Mouse (Mus musculus) liver, embryonic 11.5 days (tissue): ENCODE results near the gene Ntn1. TPM values are rescaled to one million over a fixed set of nuclear protein-coding genes. Genes with fewer than 3 reads are reported as not detected.

ENCODE experiments used
- ATAC-seq: fragments of 200-750 bp; cut with Nextera tagmentation; replicated peaks from 2 replicates; pipeline ENCODE4 v1.8.0; 2017; ENCODE audit warnings: moderate number of reproducible peaks, mild to moderate bottlenecking, moderate TSS enrichment, moderate library complexity; ENCODE audit not compliant: low FRiP score
- DNase-seq: peaks from one replicate; pipeline ENCODE4 v3.0.0-alpha.2; 2017; ENCODE audit warnings: low spot score
- H3K27ac ChIP-seq: fragments of 300-500 bp; sonication (generic); 2 replicates; pipeline ENCODE4 v1.5.1; 2014; ENCODE audit warnings: mild to moderate bottlenecking, low read depth, low read length, control low read depth
- H3K27me3 ChIP-seq: fragments of 300-500 bp; sonication (generic); replicated peaks from 2 replicates; pipeline ENCODE4 v1.6.1; 2014; ENCODE audit warnings: low read length, mixed read lengths; ENCODE audit not compliant: control insufficient read depth, insufficient read depth
- H3K36me3 ChIP-seq: fragments of 300-500 bp; sonication (generic); 2 replicates; pipeline ENCODE4 v1.6.1; 2014; ENCODE audit warnings: mild to moderate bottlenecking, low read length, moderate library complexity, mixed read lengths; ENCODE audit not compliant: control insufficient read depth, insufficient read depth
- H3K4me1 ChIP-seq: fragments of 300-500 bp; sonication (generic); replicated peaks from 2 replicates; pipeline ENCODE4 v1.6.1; 2014; ENCODE audit warnings: low read length, mixed read lengths; ENCODE audit not compliant: control insufficient read depth, insufficient read depth
- H3K4me2 ChIP-seq: fragments of 300-500 bp; sonication (generic); 2 replicates; pipeline ENCODE4 v1.6.1; 2014; ENCODE audit warnings: mild to moderate bottlenecking, control low read depth, moderate library complexity
- H3K4me3 ChIP-seq: fragments of 300-500 bp; sonication (generic); 2 replicates; pipeline ENCODE4 v1.5.1; 2014; ENCODE audit warnings: low read depth, low read length, control low read depth
- H3K9ac ChIP-seq: fragments of 300-500 bp; sonication (generic); 2 replicates; pipeline ENCODE4 v1.6.1; 2014; ENCODE audit warnings: low read depth, low read length, control low read depth
- H3K9me3 ChIP-seq: fragments of 300-500 bp; sonication (generic); 2 replicates; pipeline ENCODE4 v1.6.1; 2016; ENCODE audit warnings: low read length, inconsistent platforms, mixed read lengths; ENCODE audit not compliant: control insufficient read depth
- WGBS: fragments of 180-500 bp; shearing (Covaris S2); extraction: QIAGEN DNeasy Blood & Tissue Kit; methylation state at CpG from one replicate; pipeline ENCODE4 v1.1.7; 2014; 5-methylcytosine and 5-hydroxymethylcytosine counted together
- polyA plus RNA-seq: library from polyadenylated mRNA; unstranded; fragments of >200 nt; fragmentation: Nextera tagmentation; extraction: Ambion mirVana; gene quantifications from 2 replicates; pipeline ENCODE4 v1.2.1, GENCODE M21; 2014

Gene Ntn1
- polyA plus RNA-seq, 1 experiment from 2014 or later: 0.40 TPM

DNA sequence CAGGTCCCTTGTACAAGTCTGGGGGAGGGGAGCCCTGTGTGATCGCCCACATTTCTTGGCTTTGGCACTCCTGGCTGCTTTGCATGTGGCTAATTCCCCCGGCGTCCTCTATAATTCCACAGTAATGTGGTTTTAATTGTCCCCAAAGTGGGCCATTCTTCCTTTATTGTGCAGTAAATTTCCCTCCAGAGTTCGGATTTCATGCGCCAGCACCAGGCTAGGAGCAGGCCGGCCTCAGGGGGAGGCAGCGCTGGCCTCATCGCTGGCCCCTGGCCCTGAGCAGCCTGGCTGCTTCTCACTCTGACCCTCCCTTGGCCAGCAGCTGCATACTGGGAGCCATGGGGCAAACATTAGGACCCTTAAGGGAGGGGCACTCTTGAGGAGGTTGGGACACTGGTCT is 110.0 kb downstream of the Ntn1 start:
- H3K27me3 ChIP-seq: peaks cover 8% of the 10 kb centered on the region
- H3K9me3 ChIP-seq: no peaks in the 10 kb centered on the region
- H3K27ac ChIP-seq: no peak overlapping the region
- no peak for DNase-seq
- no peak overlapping the region for H3K9ac ChIP-seq
- ATAC-seq: no peak
- no peak overlapping the region for H3K4me2 ChIP-seq
- 77% methylated on average over 8 of the region's 8 CpGs for WGBS
- H3K36me3 ChIP-seq: no peaks in the 10 kb centered on the region
- no peaks in the 10 kb centered on the region for H3K4me1 ChIP-seq
- H3K4me3 ChIP-seq: no peak overlapping the region

DNA sequence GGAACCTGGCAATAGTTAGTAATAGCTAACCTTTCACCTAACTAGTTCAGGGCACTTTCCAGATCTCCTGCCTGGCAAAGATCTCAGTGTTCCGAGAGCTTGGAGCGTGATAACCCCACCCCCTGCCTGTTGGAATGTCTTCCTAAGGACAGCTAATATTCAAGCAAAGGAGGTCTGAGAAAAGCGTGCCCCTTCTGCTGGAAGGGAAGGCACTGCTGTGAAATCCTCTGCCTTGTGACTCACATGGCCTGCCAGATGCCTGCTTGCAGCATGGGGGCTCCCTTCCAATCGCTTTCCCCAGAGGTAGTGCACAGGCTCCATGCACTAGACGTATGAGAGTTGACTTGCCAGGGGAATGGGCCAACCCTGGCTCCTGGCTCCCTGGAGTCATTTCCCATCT is 113.3 kb downstream of the Ntn1 start:
- Histone ChIP-seq H3K4me2 (no peak overlapping the region), H3K27ac (no peak overlapping the region), H3K4me1 (no peaks in the 10 kb centered on the region), H3K36me3 (no peaks in the 10 kb centered on the region), H3K27me3 (peaks cover 6% of the 10 kb centered on the region), H3K9ac (no peak overlapping the region), H3K9me3 (no peaks in the 10 kb centered on the region), H3K4me3 (no peak overlapping the region)
- 74% methylated on average over 5 of the region's 5 CpGs for WGBS
- DNase-seq (no peak), ATAC-seq (no peak)

GRCm38 (mm10) chr11:68286142-68286808 is 114.3 kb downstream of the Ntn1 start:
- ATAC-seq (no peak), DNase-seq (no peak)
- H3K9ac ChIP-seq: no peak overlapping the region

GRCm38 (mm10) chr11:68285754-68286141 is 114.9 kb downstream of the Ntn1 start:
- Histone ChIP-seq H3K9ac (no peak overlapping the region), H3K4me2 (no peak overlapping the region), H3K9me3 (no peaks in the 10 kb centered on the region), H3K4me3 (no peak overlapping the region), H3K27ac (no peak overlapping the region), H3K4me1 (no peaks in the 10 kb centered on the region), H3K27me3 (peaks cover 4% of the 10 kb centered on the region), H3K36me3 (no peaks in the 10 kb centered on the region)
- 30% methylated on average over 3 of the region's 3 CpGs for WGBS
- ATAC-seq (no peak), DNase-seq (no peak)

More at GRCm38 (mm10) chr11:68286142-68286808, 114.3 kb downstream of the Ntn1 start:
- H3K27me3 ChIP-seq: peaks cover 6% of the 10 kb centered on the region
- H3K4me3 ChIP-seq: no peak overlapping the region
- WGBS: 50% methylated on average over 10 of the region's 10 CpGs
- no peaks in the 10 kb centered on the region for H3K4me1 ChIP-seq
- H3K4me2 ChIP-seq: no peak overlapping the region
- no peak overlapping the region for H3K27ac ChIP-seq
- no peaks in the 10 kb centered on the region for H3K9me3 ChIP-seq
- H3K36me3 ChIP-seq: no peaks in the 10 kb centered on the region

DNA sequence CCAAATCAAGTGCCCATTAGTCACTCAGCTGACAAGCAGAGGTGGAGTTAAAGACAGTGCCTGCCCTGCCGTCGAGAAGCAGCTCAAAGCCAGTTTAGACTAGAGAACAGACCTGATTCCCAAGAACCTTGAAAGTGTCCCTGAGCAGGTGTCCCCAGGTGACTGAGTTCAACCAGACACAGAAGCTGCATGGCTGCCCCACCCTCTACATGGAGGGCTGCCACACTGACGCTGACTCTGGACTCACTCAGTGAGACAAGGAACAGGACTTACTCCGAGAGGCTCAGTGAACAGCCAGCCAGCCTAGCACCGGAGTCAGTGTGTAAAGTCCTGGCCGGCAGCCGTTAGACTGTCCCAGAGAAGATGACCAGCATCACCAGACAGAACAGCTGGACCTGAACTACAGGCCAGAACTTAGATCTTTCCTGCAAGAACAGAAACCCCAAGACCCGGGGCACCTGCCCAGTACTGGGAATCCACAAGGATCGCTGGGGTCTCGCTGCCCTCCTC is 120.6 kb downstream of the Ntn1 start:
- DNase-seq: no peak
- Histone ChIP-seq H3K9ac (no peak overlapping the region), H3K27me3 (peaks cover 13% of the 10 kb centered on the region; the same call in 1 of the 2 replicates), H3K4me2 (no peak overlapping the region), H3K4me1 (no peaks in the 10 kb centered on the region), H3K36me3 (no peaks in the 10 kb centered on the region), H3K27ac (no peak overlapping the region), H3K4me3 (no peak overlapping the region), H3K9me3 (no peaks in the 10 kb centered on the region)
- 73% methylated on average over 10 of the region's 10 CpGs for WGBS
- ATAC-seq: no peak

GRCm38 (mm10) chr11:68276945-68277344 is 123.7 kb downstream of the Ntn1 start:
- Histone ChIP-seq H3K27ac (no peak overlapping the region), H3K9me3 (no peaks in the 10 kb centered on the region), H3K36me3 (no peaks in the 10 kb centered on the region), H3K4me1 (no peaks in the 10 kb centered on the region), H3K4me3 (no peak overlapping the region), H3K9ac (no peak overlapping the region), H3K27me3 (peaks cover 13% of the 10 kb centered on the region; the same call in 1 of the 2 replicates), H3K4me2 (no peak overlapping the region)
- ATAC-seq: no peak
- 34% methylated on average over 6 of the region's 7 CpGs for WGBS
- no peak for DNase-seq

- peaks cover 13% of the 10 kb centered on the region; the same call in 1 of the 2 replicates for H3K27me3 ChIP-seq
- WGBS: 78% methylated on average over 10 of the region's 10 CpGs
Observed at GRCm38 (mm10) chr11:68274331-68274811, 126.3 kb downstream of the Ntn1 start.

DNA sequence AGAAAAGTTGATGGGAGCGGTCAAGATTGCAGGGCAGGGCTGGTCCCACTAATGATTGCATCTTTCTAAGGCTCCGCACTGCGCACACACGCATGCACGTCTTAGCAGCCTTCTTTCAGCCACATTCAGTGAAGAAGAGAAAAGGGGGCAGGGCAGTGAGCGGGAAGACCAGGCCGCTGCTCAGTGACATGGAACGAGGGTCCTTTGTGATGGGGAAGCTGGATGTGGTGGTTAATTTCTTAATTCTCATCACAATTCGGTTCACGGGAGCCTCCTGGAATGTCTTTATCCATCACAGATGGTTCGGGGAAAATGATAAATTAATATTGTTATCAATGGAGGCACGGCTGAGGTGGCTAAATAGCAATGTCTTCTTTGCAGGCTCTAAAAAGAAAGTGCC is 126.8 kb downstream of the Ntn1 start:
- Histone ChIP-seq H3K4me3 (no peak overlapping the region), H3K9ac (no peak overlapping the region), H3K27me3 (peaks cover 13% of the 10 kb centered on the region; the same call in 1 of the 2 replicates), H3K27ac (no peak overlapping the region), H3K36me3 (no peaks in the 10 kb centered on the region), H3K4me1 (no peaks in the 10 kb centered on the region), H3K4me2 (no peak overlapping the region), H3K9me3 (no peaks in the 10 kb centered on the region)
- WGBS: 77% methylated on average over 12 of the region's 12 CpGs
- no peak for DNase-seq
- no peak for ATAC-seq

More at GRCm38 (mm10) chr11:68274331-68274811, 126.3 kb downstream of the Ntn1 start:
- H3K4me1 ChIP-seq: no peaks in the 10 kb centered on the region
- H3K27ac ChIP-seq: no peak overlapping the region
- ATAC-seq (no peak), DNase-seq (no peak)
- no peaks in the 10 kb centered on the region for H3K9me3 ChIP-seq
- H3K9ac ChIP-seq: no peak overlapping the region
- no peak overlapping the region for H3K4me2 ChIP-seq
- H3K4me3 ChIP-seq: no peak overlapping the region
- no peaks in the 10 kb centered on the region for H3K36me3 ChIP-seq
